Mouse (Mus musculus) neural tube, embryonic 10.5 days (tissue): ENCODE results near the gene Vmn1r28.
"Not testable (repeated sequence)": the region's sequence is repeated elsewhere in the genome, so short reads cannot be mapped to it uniquely, and the experiment has no call there.

Source experiments
- DNase-seq: peaks from one replicate; pipeline ENCODE4 v3.0.0-alpha.2; 2017; ENCODE audit warnings: low spot score; ENCODE audit errors: extremely low spot score

The Vmn1r28 gene

GRCm38 (mm10) chr6:58261737-58262136 is at the start of gene Vmn1r28:
TSS of gene Vmn1r28 (plus strand) at chr6:58262037.
- no peak for DNase-seq

GRCm38 (mm10) chr6:58216119-58216518 is 45.7 kb upstream of the Vmn1r28 start:
- no peak for DNase-seq

- DNase-seq = no peak
Observed at GRCm38 (mm10) chr6:58218721-58219120, 43.1 kb upstream of the Vmn1r28 start, which contains the start of gene Vmn1r27. TSS of gene Vmn1r27 (minus strand) at chr6:58218821.

GRCm38 (mm10) chr6:58279661-58280060 is 17.8 kb downstream of the Vmn1r28 start:
- not testable (repeated sequence) for DNase-seq

GRCm38 (mm10) chr6:58292201-58292600 is 30.4 kb downstream of the Vmn1r28 start:
- DNase-seq = no peak

- DNase-seq = not testable (repeated sequence)
Observed at GRCm38 (mm10) chr6:58298511-58298910, 36.7 kb downstream of the Vmn1r28 start.

- no peak for DNase-seq
Observed at GRCm38 (mm10) chr6:58301249-58301648, 39.4 kb downstream of the Vmn1r28 start, which contains the start of gene Vmn1r29. TSS of gene Vmn1r29 (plus strand) at chr6:58301549.
